Mouse (Mus musculus) megakaryocyte, embryonic 14.5 days (primary cell): Measurements from ENCODE around the gene Olfr643.

Experiments used
- FLI1 ChIP-seq: IDR thresholded peaks from 2 replicates; pipeline ENCODE4 v1.6.1; 2012; ENCODE audit warnings: low read length, inconsistent platforms, mixed read lengths
- GATA1 ChIP-seq: IDR thresholded peaks from 3 replicates; pipeline ENCODE4 v1.6.1; 2012; ENCODE audit warnings: mixed read lengths, low read length, inconsistent platforms, borderline replicate concordance

DNA sequence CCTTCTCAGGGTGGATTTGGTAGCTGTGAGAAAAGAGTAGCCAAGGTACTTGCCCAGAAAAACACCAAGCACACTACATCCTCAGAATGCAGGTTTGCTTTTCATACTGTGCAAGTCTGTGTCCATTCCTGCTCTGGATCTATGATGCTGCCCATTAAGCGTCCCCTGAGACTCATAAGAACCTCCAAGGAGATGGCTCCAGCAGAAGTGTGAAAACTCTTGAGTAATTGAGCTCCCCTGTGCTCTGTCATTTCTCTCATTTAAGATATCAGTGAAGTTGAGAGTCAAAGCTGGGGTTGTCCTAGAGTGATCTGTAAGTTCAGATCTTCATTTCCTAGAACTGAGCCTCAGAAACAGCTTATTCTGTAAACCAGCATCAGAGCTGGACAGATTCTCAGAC lies 84.6 kb downstream of the Olfr643 start, which contains the start of gene Olfr642:
- no peak for TF ChIP-seq GATA1
- TF ChIP-seq FLI1: no peak
